Mouse (Mus musculus) lung, embryonic 14.5 days (tissue): ENCODE results near the gene BC052040. TPM values are rescaled to one million over a fixed set of nuclear protein-coding genes. Genes with fewer than 3 reads are reported as not detected.

Experiments used
- ATAC-seq: fragments of 200-750 bp; cut with Nextera tagmentation; 2 replicates; pipeline ENCODE4 v1.8.0; 2017; ENCODE audit warnings: mild to moderate bottlenecking, moderate TSS enrichment, moderate library complexity; ENCODE audit not compliant: insufficient read depth
- DNase-seq: peaks from one replicate; pipeline ENCODE4 v3.0.0-alpha.2; 2015
- H3K27ac ChIP-seq: fragments of 300-500 bp; sonication (generic); 2 replicates; pipeline ENCODE4 v1.5.1; 2014; ENCODE audit warnings: low read depth, mild to moderate bottlenecking, moderate library complexity
- H3K27me3 ChIP-seq: fragments of 300-500 bp; sonication (generic); 2 replicates; pipeline ENCODE4 v1.6.1; 2014; ENCODE audit warnings: low read length, control low read depth; ENCODE audit not compliant: insufficient read depth
- H3K36me3 ChIP-seq: fragments of 300-500 bp; sonication (generic); 2 replicates; pipeline ENCODE4 v1.6.1; 2014; ENCODE audit warnings: control low read depth; ENCODE audit not compliant: insufficient read depth
- H3K4me1 ChIP-seq: fragments of 300-500 bp; sonication (generic); 2 replicates; pipeline ENCODE4 v1.6.1; 2014; ENCODE audit warnings: antibody characterized with exemption, control low read depth; ENCODE audit not compliant: insufficient read depth
- H3K4me2 ChIP-seq: fragments of 300-500 bp; sonication (generic); 2 replicates; pipeline ENCODE4 v1.6.1; 2014; ENCODE audit warnings: mild to moderate bottlenecking
- H3K4me3 ChIP-seq: fragments of 300-500 bp; sonication (generic); 2 replicates; pipeline ENCODE4 v1.5.1; 2014; ENCODE audit warnings: low read depth, low read length
- H3K9ac ChIP-seq: fragments of 300-500 bp; sonication (generic); 2 replicates; pipeline ENCODE4 v1.6.1; 2014
- H3K9me3 ChIP-seq: fragments of 300-500 bp; sonication (generic); 2 replicates; pipeline ENCODE4 v1.6.1; 2016; ENCODE audit warnings: low read depth, low read length, control low read depth
- CTCF ChIP-seq: IDR thresholded peaks from 2 replicates; pipeline ENCODE4 v1.5.1; 2016; ENCODE audit warnings: antibody characterized with exemption, low read depth
- WGBS: fragments of 180-500 bp; shearing (Covaris S2); extraction: QIAGEN DNeasy Blood & Tissue Kit; methylation state at CpG from one replicate; pipeline ENCODE4 v1.1.7; 2014; 5-methylcytosine and 5-hydroxymethylcytosine counted together
- polyA plus RNA-seq: library from polyadenylated mRNA; unstranded; fragments of >200 nt; fragmentation: Nextera tagmentation; extraction: Ambion mirVana; gene quantifications from 2 replicates; pipeline ENCODE4 v1.2.1, GENCODE M21; 2014

Gene BC052040
- polyA plus RNA-seq, 1 experiment from 2014 or later = 11.7 TPM

- Histone ChIP-seq H3K36me3 (no peaks in the 10 kb centered on the region), H3K9me3 (no peaks in the 10 kb centered on the region), H3K4me2 (no peak overlapping the region), H3K4me1 (no peaks in the 10 kb centered on the region), H3K4me3 (no peak overlapping the region), H3K27me3 (no peaks in the 10 kb centered on the region), H3K9ac (no peak overlapping the region), H3K27ac (no peak overlapping the region)
- 84% methylated on average over 2 of the region's 2 CpGs for WGBS
- no peak for TF ChIP-seq CTCF
- ATAC-seq (no peak), DNase-seq (no peak)
Observed at GRCm38 (mm10) chr2:115667516-115667915, 86.0 kb downstream of the BC052040 start.

DNA sequence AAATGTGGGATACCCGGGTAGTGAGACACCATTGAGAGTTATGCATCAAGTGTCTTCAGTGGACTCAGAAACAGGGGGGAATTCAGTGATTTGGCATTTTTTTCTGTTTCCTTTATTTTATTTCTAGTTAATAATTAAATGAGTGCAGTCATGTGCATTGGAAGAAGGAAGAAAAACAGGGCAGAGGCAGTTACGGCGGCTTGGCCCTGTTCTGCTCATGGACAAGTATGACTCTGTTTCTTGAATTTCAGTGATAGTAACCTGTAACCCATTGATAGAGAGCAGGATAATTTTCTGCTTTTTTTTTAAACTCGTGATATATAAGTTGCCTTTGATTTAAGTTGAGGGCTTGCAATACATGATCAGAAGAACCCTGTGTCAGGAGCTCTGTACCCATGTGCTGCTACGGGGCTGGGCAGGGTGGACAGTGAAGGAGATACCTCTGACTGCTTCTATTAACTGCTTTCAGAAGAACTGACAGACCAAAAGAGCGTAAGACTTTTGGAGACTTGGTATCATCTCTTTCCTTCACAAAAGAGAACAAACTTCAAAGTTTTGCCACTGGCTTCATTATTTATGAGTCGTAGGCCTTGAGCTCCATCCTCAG is 91.6 kb downstream of the BC052040 start:
- Histone ChIP-seq H3K36me3 (no peaks in the 10 kb centered on the region), H3K4me2 (no peak overlapping the region), H3K27ac (no peak overlapping the region), H3K27me3 (no peaks in the 10 kb centered on the region), H3K9me3 (no peaks in the 10 kb centered on the region), H3K9ac (no peak overlapping the region), H3K4me1 (no peaks in the 10 kb centered on the region), H3K4me3 (no peak overlapping the region)
- DNase-seq (no peak), ATAC-seq (no peak)
- 87% methylated on average over 7 of the region's 7 CpGs for WGBS
- no peak for TF ChIP-seq CTCF

DNA sequence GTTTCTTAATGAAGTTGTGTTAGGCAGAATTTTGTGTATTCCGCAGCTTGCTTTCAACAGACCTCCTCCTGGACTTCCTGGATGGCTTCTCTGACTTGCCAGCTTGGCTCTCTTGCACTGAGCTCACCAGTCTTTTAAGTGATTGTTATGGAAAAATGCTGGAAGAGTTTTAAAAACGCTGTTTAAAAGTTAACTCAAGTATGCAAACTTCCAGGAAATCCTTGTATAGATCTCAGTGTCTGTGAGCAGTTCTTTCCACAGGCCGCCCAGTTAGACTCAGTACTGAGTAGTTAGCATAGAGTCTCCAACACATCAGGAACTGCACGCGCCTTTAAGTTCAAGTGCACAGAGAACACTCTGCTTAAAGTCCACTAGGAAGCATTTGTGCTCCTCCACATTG is 97.3 kb downstream of the BC052040 start:
- H3K27ac ChIP-seq = no peak overlapping the region
- H3K9me3 ChIP-seq = no peaks in the 10 kb centered on the region
- TF ChIP-seq CTCF = no peak
- H3K4me1 ChIP-seq = no peaks in the 10 kb centered on the region
- ATAC-seq (no peak), DNase-seq (no peak)
- H3K4me2 ChIP-seq = no peak overlapping the region
- H3K36me3 ChIP-seq = no peaks in the 10 kb centered on the region
- H3K9ac ChIP-seq = no peak overlapping the region
- H3K27me3 ChIP-seq = no peaks in the 10 kb centered on the region
- WGBS = 71% methylated on average over 5 of the region's 5 CpGs
- no peak overlapping the region for H3K4me3 ChIP-seq

- no peak for ATAC-seq
- Histone ChIP-seq H3K9ac (no peak overlapping the region), H3K4me2 (no peak overlapping the region), H3K36me3 (no peaks in the 10 kb centered on the region), H3K9me3 (no peaks in the 10 kb centered on the region), H3K27ac (no peak overlapping the region), H3K4me3 (no peak overlapping the region), H3K27me3 (no peaks in the 10 kb centered on the region), H3K4me1 (no peaks in the 10 kb centered on the region)
- WGBS = 62% methylated on average over 3 of the region's 3 CpGs
- DNase-seq = no peak
- TF ChIP-seq CTCF = no peak
Observed at GRCm38 (mm10) chr2:115685250-115685649, 103.7 kb downstream of the BC052040 start.

DNA sequence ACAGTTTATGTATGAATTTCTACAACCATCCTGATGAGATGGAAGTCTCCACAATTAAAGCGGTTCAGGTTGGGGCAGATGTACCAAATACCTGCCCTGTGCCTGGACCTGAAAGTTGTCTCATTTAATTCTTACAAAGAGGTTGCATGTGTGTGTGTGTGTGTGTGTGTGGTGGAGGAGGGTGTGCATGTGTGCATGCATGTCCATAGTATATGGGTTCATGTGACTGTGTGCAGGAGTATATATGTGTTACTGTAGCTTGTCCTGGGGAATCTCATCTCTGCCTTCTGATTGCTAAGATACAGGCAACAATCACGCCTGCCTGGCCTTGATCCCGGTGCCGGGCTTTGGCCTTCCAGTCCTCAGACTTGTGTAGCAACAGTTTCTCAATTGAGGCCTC is 106.1 kb downstream of the BC052040 start:
- Histone ChIP-seq H3K36me3 (peaks cover 3% of the 10 kb centered on the region; the same call in 1 of the 2 replicates), H3K27me3 (no peaks in the 10 kb centered on the region), H3K4me3 (no peak overlapping the region), H3K9ac (no peak overlapping the region), H3K9me3 (no peaks in the 10 kb centered on the region), H3K4me1 (no peaks in the 10 kb centered on the region), H3K4me2 (no peak overlapping the region), H3K27ac (no peak overlapping the region)
- 94% methylated on average over 4 of the region's 4 CpGs for WGBS
- ATAC-seq = no peak
- TF ChIP-seq CTCF = no peak
- no peak for DNase-seq

DNA sequence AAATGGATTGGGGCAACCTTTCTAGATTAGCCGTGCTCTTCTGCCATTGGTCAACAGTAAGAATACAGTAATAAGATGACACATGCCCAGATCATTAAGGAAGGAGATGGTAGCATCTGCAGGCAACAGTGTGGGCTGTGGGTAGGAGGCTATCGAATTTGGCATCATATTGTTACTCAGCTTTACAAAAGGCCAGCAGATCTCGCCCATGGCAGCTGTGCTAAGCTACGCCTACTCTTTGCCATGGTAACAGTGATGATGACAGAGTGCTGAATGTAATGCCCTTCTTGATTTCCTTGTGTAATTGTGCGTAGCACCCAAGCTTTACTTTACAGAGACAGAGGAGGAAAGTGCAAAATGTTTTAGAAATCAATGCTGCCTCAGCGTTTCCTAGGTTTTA is 106.8 kb downstream of the BC052040 start:
- WGBS = 92% methylated on average over 6 of the region's 6 CpGs
- no peaks in the 10 kb centered on the region for H3K9me3 ChIP-seq
- H3K4me3 ChIP-seq = no peak overlapping the region
- DNase-seq = no peak
- H3K4me1 ChIP-seq = no peaks in the 10 kb centered on the region
- no peak overlapping the region for H3K27ac ChIP-seq
- no peak overlapping the region for H3K9ac ChIP-seq
- H3K4me2 ChIP-seq = no peak overlapping the region
- H3K36me3 ChIP-seq = peaks cover 3% of the 10 kb centered on the region; the same call in 1 of the 2 replicates
- TF ChIP-seq CTCF = no peak
- ATAC-seq = no peak
- H3K27me3 ChIP-seq = no peaks in the 10 kb centered on the region

DNA sequence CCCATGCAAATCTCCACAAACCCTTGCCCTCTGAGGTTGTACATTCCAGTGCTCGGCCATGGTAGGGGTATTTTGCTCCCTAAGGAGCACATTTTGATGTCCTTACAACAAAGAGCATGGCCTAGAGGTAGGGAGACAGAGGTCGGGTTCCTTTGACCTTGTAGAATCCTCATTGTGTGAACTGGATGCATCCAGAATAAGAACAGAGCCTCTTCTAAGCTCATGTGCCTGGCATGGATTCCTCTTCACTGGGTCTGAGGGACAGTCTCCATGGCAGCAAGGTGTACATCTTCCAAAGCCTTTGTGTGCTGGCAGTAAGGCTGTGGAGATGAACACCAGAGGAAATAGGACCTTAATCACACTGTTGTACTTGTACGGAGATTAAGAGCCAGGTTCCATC is 112.3 kb downstream of the BC052040 start:
- DNase-seq = no peak
- Histone ChIP-seq H3K4me2 (no peak overlapping the region), H3K36me3 (peaks cover 3% of the 10 kb centered on the region; the same call in 1 of the 2 replicates), H3K27ac (no peak overlapping the region), H3K4me1 (no peaks in the 10 kb centered on the region), H3K4me3 (no peak overlapping the region), H3K9me3 (no peaks in the 10 kb centered on the region), H3K27me3 (no peaks in the 10 kb centered on the region), H3K9ac (no peak overlapping the region)
- 82% methylated on average over 3 of the region's 3 CpGs for WGBS
- TF ChIP-seq CTCF = no peak
- ATAC-seq = no peak

- ATAC-seq (no peak), DNase-seq (no peak)
- Histone ChIP-seq H3K27me3 (no peaks in the 10 kb centered on the region), H3K4me3 (no peak overlapping the region), H3K9ac (no peak overlapping the region), H3K4me1 (no peaks in the 10 kb centered on the region), H3K27ac (no peak overlapping the region), H3K4me2 (no peak overlapping the region), H3K9me3 (no peaks in the 10 kb centered on the region), H3K36me3 (peaks cover 3% of the 10 kb centered on the region; the same call in 1 of the 2 replicates)
- 74% methylated on average over 6 of the region's 6 CpGs for WGBS
- no peak for TF ChIP-seq CTCF
Observed at GRCm38 (mm10) chr2:115694386-115694785, 112.9 kb downstream of the BC052040 start.
